Mouse (Mus musculus) gastrocnemius, postnatal 25 days (tissue): ENCODE data around the gene Aldh1l1. TPM values are rescaled to one million over a fixed set of nuclear protein-coding genes. Genes with fewer than 3 reads are reported as not detected.

Source experiments
- DNase-seq: peaks from one replicate; pipeline ENCODE4 v3.0.0; 2022
- total RNA-seq, 2 experiments: library from RNA; stranded (reverse); gene quantifications; 1 replicate in 1 of 2; 2 replicates in 1 of 2; pipeline ENCODE4 v1.2.3; 2021

The Aldh1l1 gene
- total RNA-seq, 2 experiments from 2014 or later = 5.0 to 7.6 TPM

GRCm38 (mm10) chr6:90507443-90507842 lies 21.2 kb downstream of the Aldh1l1 start:
- DNase-seq = no peak

GRCm38 (mm10) chr6:90508197-90508624 lies 22.0 kb downstream of the Aldh1l1 start:
- peak; percentile 76 for DNase-seq

GRCm38 (mm10) chr6:90509085-90509484 lies 22.9 kb downstream of the Aldh1l1 start:
- peak; percentile 91 for DNase-seq

GRCm38 (mm10) chr6:90512416-90512815 lies 26.2 kb downstream of the Aldh1l1 start:
- no peak for DNase-seq

- DNase-seq = no peak
These were observed 27.0 kb downstream of the Aldh1l1 start for GRCm38 (mm10) chr6:90513074-90513856.

GRCm38 (mm10) chr6:90514369-90514768 lies 28.1 kb downstream of the Aldh1l1 start:
- DNase-seq = no peak

GRCm38 (mm10) chr6:90514883-90515405 lies 28.7 kb downstream of the Aldh1l1 start:
- peak; percentile 87 for DNase-seq

- no peak for DNase-seq
These were observed 32.7 kb downstream of the Aldh1l1 start for GRCm38 (mm10) chr6:90518892-90519291.

- no peak for DNase-seq
These were observed 33.1 kb downstream of the Aldh1l1 start for GRCm38 (mm10) chr6:90519375-90519774.

- DNase-seq = no peak
These were observed 40.2 kb downstream of the Aldh1l1 start for GRCm38 (mm10) chr6:90526406-90526805.

GRCm38 (mm10) chr6:90529461-90530046 lies 43.3 kb downstream of the Aldh1l1 start:
- no peak for DNase-seq

- no peak for DNase-seq
These were observed 46.5 kb downstream of the Aldh1l1 start for GRCm38 (mm10) chr6:90532575-90533190.

GRCm38 (mm10) chr6:90533505-90533904 lies 47.3 kb downstream of the Aldh1l1 start:
- no peak for DNase-seq

- peak; percentile 51 for DNase-seq
These were observed 48.7 kb downstream of the Aldh1l1 start for GRCm38 (mm10) chr6:90534701-90535475.

GRCm38 (mm10) chr6:90536824-90537223 lies 50.6 kb downstream of the Aldh1l1 start:
- no peak for DNase-seq

GRCm38 (mm10) chr6:90537941-90538340 lies 51.7 kb downstream of the Aldh1l1 start:
- DNase-seq = peak; percentile 71

- DNase-seq = no peak
These were observed 53.0 kb downstream of the Aldh1l1 start for GRCm38 (mm10) chr6:90539271-90539670.

GRCm38 (mm10) chr6:90540520-90540919 lies 54.3 kb downstream of the Aldh1l1 start:
- no peak for DNase-seq

- DNase-seq = no peak
These were observed 55.1 kb downstream of the Aldh1l1 start for GRCm38 (mm10) chr6:90541367-90541772.

GRCm38 (mm10) chr6:90544433-90544832 lies 58.2 kb downstream of the Aldh1l1 start:
- no peak for DNase-seq

GRCm38 (mm10) chr6:90546274-90546673 lies 60.0 kb downstream of the Aldh1l1 start:
- no peak for DNase-seq

GRCm38 (mm10) chr6:90547041-90547440 lies 60.8 kb downstream of the Aldh1l1 start:
- no peak for DNase-seq
